Mouse (Mus musculus): ENCODE data around the gene Nudt9.

Gene Nudt9

DNA sequence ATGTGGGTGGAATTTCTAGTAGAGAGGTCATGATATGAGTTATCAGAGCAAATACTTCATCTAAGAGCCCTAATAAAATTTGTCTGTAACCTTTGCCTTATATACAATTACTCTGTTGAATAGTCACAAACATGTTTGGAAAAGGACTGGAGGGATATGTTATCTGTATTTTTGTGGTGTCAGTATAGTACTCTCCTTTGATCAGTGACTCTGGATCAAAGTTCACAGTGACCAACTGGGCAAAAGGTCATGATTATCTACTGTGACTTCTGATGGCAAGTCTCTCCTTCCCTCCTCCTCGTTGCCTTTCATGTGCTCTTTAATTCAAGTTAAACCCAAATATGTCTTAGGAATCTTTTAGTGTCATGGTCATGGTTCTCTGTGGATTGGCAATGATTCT, 10.3 kb upstream of the Nudt9 start:
- DNase-seq (ENCODE audit: low read depth, low spot score): no peak

- DNase-seq (ENCODE audit: low read depth, low spot score): no peak
Observed at GRCm38 (mm10) chr5:104036686-104037085, 9.4 kb upstream of the Nudt9 start.

GRCm38 (mm10) chr5:104039154-104039932, 6.8 kb upstream of the Nudt9 start:
- no peak for DNase-seq (ENCODE audit: low read depth, low spot score)

DNA sequence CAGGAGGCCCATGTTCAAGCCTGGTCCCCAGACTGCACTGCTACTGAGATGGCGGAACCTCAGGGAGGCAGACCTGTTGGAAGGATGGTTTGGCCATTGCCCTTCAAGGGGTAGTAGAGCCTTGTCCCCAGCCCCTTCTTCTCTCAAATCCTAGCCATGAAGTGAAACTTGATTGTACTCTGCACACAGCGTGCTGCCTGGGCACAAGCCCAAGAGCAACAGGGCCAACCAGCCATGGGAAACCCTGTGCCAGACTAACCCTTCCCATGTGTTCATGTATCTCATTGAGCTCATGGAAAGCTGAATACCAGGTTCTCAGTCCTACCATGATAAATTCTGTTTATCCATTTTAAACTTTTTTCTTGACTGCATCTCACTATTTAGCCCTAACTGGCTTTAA, 3.2 kb upstream of the Nudt9 start:
- DNase-seq (ENCODE audit: low read depth, low spot score): no peak

- DNase-seq (ENCODE audit: low read depth, low spot score): no peak
Observed at GRCm38 (mm10) chr5:104043704-104044103, 2.4 kb upstream of the Nudt9 start.

- no peak for DNase-seq (ENCODE audit: low read depth, low spot score)
Observed at GRCm38 (mm10) chr5:104047200-104048105, 1.3 kb downstream of the Nudt9 start.

- DNase-seq (ENCODE audit: low read depth, low spot score): no peak
Observed at GRCm38 (mm10) chr5:104048139-104048538, 2.0 kb downstream of the Nudt9 start.

GRCm38 (mm10) chr5:104052956-104053355, 6.8 kb downstream of the Nudt9 start:
- no peak for DNase-seq (ENCODE audit: low read depth, low spot score)

DNA sequence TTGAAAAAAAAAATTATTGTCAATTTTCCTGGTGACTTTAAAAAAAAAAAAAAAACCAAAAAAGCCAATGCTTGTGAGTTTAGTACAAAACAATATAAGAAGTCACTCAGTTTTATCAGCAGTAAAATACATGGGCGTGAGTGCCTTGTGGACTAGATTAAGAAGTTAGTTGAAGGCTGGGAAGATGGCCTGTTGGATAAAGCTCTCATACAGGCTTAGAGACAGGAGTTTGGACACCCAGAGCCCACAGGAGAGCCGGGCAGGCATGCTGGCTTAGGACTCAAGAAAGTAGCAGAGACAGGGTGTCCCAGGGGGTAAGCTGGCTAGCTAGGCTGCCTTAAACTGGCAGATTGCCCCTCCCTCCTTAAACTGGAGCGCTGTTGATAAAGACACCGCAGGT, 8.8 kb downstream of the Nudt9 start:
- no peak for DNase-seq (ENCODE audit: low read depth, low spot score)

- no peak for DNase-seq (ENCODE audit: low read depth, low spot score)
Observed at GRCm38 (mm10) chr5:104055816-104056215, 9.7 kb downstream of the Nudt9 start.

- no peak for DNase-seq (ENCODE audit: low read depth, low spot score)
Observed at GRCm38 (mm10) chr5:104056295-104056694, 10.2 kb downstream of the Nudt9 start.

DNA sequence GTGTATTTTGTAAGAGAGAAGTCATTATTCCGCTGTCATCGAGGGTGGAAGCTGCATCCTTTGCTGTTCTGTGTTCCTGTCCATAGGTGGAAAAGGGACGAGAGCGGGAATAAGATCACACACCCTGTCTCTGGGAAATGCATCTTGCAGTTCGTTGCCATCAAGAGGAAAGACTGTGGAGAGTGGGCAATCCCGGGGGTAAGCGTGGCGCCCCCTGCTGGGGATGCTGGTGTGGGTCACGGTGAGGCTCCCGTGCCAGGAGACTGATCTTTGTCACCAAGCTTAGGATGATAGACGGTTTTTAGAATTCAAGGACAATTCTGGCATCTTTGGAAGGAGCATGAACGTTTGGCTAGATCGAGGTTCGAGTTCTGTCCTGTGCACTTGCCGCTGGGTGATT, 11.9 kb downstream of the Nudt9 start:
- no peak for DNase-seq (ENCODE audit: low read depth, low spot score)

DNA sequence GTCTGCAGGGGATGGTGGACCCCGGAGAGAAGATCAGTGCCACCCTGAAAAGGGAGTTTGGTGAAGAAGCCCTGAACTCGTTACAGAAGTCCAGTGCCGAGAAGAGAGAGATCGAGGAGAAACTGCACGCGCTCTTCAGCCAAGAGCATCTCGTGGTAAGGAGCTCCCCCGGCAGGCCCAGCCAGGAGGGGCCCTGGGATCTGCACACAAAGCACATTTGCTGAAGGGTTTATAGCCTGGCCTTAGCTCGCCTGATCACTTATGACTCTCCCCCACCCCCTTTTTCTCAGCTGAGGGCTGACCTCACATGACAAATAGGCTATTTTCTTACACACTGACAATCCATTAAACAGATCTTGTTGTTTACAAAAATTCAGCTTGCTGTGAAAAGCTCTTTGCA, 13.5 kb downstream of the Nudt9 start:
- DNase-seq (ENCODE audit: low read depth, low spot score): no peak

- DNase-seq (ENCODE audit: low read depth, low spot score): no peak
Observed at GRCm38 (mm10) chr5:104060429-104060828, 14.3 kb downstream of the Nudt9 start.

DNA sequence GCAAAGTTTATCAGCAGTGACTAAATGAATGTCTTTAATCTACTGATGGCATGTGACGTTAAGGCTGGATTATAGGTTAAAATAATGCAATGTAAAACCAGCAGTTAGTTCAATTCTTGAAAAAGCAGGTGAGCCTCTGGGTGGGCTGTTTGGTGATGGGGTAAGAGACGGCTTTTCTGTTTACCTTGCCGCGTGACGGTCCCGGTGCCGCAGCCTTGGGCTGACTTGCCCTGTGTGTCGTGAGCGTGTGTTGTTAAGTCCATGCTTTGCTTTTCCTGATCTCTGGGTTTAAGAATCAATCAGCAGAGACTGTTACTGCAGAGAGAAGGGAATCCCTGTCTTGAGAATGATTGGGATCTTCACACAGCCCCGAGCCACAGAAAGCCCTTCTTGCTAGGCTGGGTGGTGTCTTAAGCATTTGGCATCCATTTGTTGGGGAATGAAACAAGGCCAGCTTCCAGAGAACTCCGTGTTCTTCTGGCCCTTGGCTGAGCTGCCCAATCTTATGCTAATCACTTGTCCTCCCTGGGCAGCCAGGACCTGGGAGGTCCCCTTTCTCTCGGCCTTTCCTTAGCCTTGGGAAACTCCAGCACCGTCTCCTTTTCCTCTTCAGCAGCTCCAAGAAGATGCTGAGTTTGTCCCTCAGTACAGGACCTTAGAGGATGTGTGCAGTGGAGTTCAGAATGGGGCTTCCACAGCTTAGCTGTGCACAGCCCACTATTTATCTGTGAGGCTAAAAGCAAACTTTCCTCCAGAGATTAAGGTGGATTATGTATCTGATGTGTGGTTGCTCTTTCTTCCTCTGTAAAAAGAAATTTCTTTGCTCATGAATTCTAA, 16.0 kb downstream of the Nudt9 start:
- DNase-seq (ENCODE audit: low read depth, low spot score): no peak

GRCm38 (mm10) chr5:104062773-104063551, 16.9 kb downstream of the Nudt9 start:
- DNase-seq (ENCODE audit: low read depth, low spot score): no peak

DNA sequence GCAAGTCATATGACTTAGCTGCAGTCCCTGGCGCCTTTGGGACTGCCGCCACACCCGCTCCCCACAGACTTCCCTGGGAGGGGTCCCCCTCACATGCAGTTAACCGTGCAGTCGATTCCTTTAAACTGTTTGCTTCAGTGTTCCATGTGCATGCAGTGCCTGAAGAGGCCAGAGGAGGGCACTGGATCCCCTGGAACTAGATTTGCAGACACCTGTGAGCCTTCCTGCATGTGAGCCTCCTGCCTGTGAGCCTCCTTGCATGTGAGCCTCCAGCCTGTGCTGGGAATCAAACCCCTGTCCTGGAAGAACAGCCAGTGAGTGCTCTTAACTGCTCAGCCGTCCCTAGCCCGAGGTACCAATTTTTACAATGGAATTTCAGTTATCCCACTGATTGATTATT, 22.6 kb downstream of the Nudt9 start:
- DNase-seq (ENCODE audit: low read depth, low spot score): no peak

DNA sequence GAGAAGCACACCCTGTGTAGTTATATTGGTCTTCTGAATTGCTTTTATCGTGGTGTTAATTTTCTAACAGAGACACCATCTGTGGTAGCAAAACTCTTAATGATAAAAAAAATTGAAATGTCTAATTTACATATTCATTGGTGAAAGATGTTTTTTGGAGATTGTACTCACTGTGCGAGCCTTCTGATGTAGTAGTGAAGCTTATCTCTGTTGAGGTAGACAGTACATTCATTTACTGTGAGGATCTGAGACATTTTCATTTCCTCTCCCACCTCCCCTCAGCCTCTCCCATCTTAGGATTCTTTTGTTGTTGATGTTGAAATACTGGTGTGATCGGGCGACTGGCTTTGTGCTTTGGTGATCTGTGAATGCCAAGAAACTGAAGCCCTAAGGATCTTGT, 24.9 kb downstream of the Nudt9 start:
- DNase-seq (ENCODE audit: low read depth, low spot score): no peak

DNA sequence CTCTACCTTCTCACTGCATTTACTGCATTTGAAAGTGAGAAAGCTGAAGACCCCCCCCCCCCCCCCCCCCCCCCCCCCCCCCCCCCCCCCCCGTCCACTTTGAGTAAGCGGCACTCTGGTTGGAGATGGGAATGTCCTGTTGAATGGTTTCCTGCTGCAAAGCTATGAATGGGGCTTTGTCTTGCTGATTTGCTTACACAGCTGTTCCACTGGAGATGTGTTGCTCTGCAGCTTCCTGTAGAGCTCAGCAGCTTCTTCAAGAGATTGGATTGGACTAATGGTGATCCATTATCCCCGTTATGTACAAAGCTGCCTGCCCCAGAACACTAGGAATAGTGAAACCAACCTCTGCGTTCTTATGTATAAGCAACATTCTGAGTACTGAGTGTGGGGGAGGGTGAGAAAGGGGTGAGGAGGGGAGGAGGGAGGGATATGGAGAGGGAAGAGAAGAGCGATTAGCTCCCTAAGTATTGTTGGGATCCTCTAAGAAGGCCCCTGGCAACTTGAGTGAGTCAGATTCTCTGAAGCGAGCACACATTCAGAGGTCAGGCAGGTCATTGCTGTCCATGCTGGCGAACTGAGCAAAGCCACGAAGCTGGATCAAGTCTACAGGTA, 26.3 kb downstream of the Nudt9 start:
- peak; percentile 30 for DNase-seq (ENCODE audit: low read depth, low spot score)

DNA sequence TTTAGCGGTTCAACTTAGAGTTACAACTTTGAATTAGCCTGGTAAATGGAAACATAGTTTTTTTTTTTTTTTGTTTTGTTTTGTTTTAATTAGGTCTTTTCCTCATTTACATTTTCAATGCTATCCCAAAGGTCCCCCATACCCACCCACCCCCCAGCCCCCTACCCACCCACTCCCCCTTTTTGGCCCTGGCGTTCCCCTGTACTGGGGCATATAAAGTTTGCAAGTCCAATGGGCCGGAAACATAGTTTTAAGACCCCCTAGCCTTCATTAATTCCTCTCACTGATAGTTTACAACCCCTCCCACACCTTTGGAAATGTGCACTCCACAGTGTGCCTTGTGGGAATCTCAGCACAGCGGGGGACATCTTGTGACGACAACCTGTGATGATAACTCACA, 27.5 kb downstream of the Nudt9 start:
- no peak for DNase-seq (ENCODE audit: low read depth, low spot score)

- DNase-seq (ENCODE audit: low read depth, low spot score): no peak
Observed at GRCm38 (mm10) chr5:104074388-104074787, 28.3 kb downstream of the Nudt9 start.

All from embryo, embryonic 11.5 days (tissue).